22 mouse cellular contexts compared by ENCODE assay signal in the genomic region with DNA sequence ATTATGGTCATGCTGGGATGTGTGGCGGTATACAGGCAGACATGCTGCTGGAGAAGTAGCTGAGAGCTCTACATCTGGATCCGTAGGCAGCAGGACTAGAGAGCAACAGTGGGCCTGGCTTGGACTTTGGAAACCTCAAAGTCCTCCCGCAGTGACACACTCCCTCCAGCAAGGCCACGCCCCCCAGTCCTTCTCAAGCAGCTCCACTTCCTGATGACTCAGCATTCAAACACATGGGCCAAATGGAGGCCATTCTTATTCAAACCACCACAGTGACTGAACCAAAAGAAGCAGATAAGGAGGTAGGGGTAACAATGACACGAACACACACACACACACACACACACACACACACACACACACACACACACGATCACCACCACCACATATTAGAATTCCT.
"Had no signal": no experiment of that assay in that cellular context is flagged by ENCODE, and none has a peak within 500 bp of the region (broad histone marks: within the 10 kb centered on the region; RNA-seq: fewer than 3 reads in every experiment).

No protein-coding gene starts in this region.

- H3K4me1 ChIP-seq: midbrain, embryonic 12.5 days had no signal

- H3K4me3 ChIP-seq: kidney, embryonic 15.5 days; limb, embryonic 12.5 days; limb, embryonic 15.5 days; midbrain, embryonic 12.5 days; myocyte; neural tube, embryonic 13.5 days had no signal

- H3K4me2 ChIP-seq: kidney, embryonic 15.5 days; limb, embryonic 12.5 days; limb, embryonic 15.5 days; liver, embryonic 11.5 days; lung, embryonic 14.5 days; midbrain, embryonic 12.5 days; neural tube, embryonic 13.5 days had no signal

- DNase-seq: kidney, adult 8-10 months; kidney, postnatal 10 days; kidney, postnatal 36 days; layer of hippocampus, postnatal 36 days; left cerebral cortex, postnatal 4 days; liver, postnatal 0 days; lung, embryonic 14.5 days; retina, postnatal 1 day; right cerebral cortex, postnatal 25 days had no signal

- H3K36me3 ChIP-seq: limb, embryonic 12.5 days; midbrain, embryonic 12.5 days; neural tube, embryonic 13.5 days had no signal

- H3K9ac ChIP-seq: kidney, embryonic 15.5 days; limb, embryonic 12.5 days; limb, embryonic 15.5 days; liver, embryonic 14.5 days; liver, postnatal 0 days; lung, embryonic 14.5 days; midbrain, embryonic 12.5 days; neural tube, embryonic 13.5 days had no signal

- H3K9me3 ChIP-seq: limb, embryonic 15.5 days; neural tube, embryonic 13.5 days had no signal

- H3K27ac ChIP-seq: kidney, embryonic 15.5 days; limb, embryonic 12.5 days; limb, embryonic 15.5 days; liver, embryonic 14.5 days; macrophage; midbrain, embryonic 12.5 days; neural tube, embryonic 13.5 days; stomach, postnatal 0 days had no signal

- ATAC-seq: intestine, postnatal 0 days; lung, postnatal 0 days; midbrain, embryonic 16.5 days had no signal

- H3K27me3 ChIP-seq: kidney, embryonic 15.5 days; limb, embryonic 12.5 days; limb, embryonic 15.5 days; midbrain, embryonic 12.5 days; neural tube, embryonic 13.5 days had no signal
